Mouse (Mus musculus) heart, embryonic 14.5 days (tissue): ENCODE measurements at regions not wholly inside any gene's neighbourhood (a gene's known extent, or its start where the extent isn't known, plus 50 kb on each side); places are given as distances from the start of the nearest gene placed in this dataset.

Experiments
- ATAC-seq: fragments of 200-750 bp; cut with Nextera tagmentation; 2 replicates; pipeline ENCODE4 v1.8.0; 2017; ENCODE audit warnings: low read depth, moderate TSS enrichment; ENCODE audit not compliant: insufficient number of reproducible peaks, insufficient read depth, low FRiP score
- H3K27ac ChIP-seq, 2 experiments: fragments of 200-500 bp in 1 of 2; fragments of 300-500 bp in 1 of 2; sonication (generic) in 1 of 2; replicated peaks in 1 of 2; 2 replicates each; pipeline ENCODE4 v1.5.1; 2012 to 2014; ENCODE audit warnings: low read depth in 2 of 2, low read length in 2 of 2, control low read depth in 1 of 2, mild to moderate bottlenecking in 1 of 2, mixed read lengths in 1 of 2; ENCODE audit not compliant: control insufficient read depth in 1 of 2, insufficient read depth in 1 of 2
- H3K27me3 ChIP-seq: fragments of 300-500 bp; sonication (generic); 2 replicates; pipeline ENCODE4 v1.6.1; 2014; ENCODE audit warnings: mild to moderate bottlenecking, low read length, control low read depth; ENCODE audit not compliant: control insufficient read depth, insufficient read depth
- H3K36me3 ChIP-seq: fragments of 300-500 bp; sonication (generic); 2 replicates; pipeline ENCODE4 v1.6.1; 2014; ENCODE audit warnings: mild to moderate bottlenecking, control low read depth, low read length, mixed read lengths; ENCODE audit not compliant: control insufficient read depth, insufficient read depth
- H3K4me1 ChIP-seq, 2 experiments: fragments of 200-500 bp in 1 of 2; fragments of 300-500 bp in 1 of 2; sonication (generic) in 1 of 2; 2 replicates each; pipeline ENCODE4 v1.6.1; 2012 to 2014; ENCODE audit warnings: low read length in 2 of 2, control low read depth in 1 of 2, mixed read lengths in 1 of 2; ENCODE audit not compliant: control insufficient read depth in 2 of 2, insufficient read depth in 2 of 2
- H3K4me2 ChIP-seq: fragments of 300-500 bp; sonication (generic); 2 replicates; pipeline ENCODE4 v1.6.1; 2014; ENCODE audit warnings: mild to moderate bottlenecking, low read length
- H3K4me3 ChIP-seq, 2 experiments: fragments of 200-500 bp in 1 of 2; fragments of 300-500 bp in 1 of 2; sonication (generic) in 1 of 2; 2 replicates each; pipeline ENCODE4 v1.5.1; 2012 to 2014; ENCODE audit warnings: low read length in 2 of 2, mild to moderate bottlenecking in 2 of 2, control low read depth in 1 of 2, low read depth in 1 of 2, moderate library complexity in 1 of 2; ENCODE audit not compliant: control insufficient read depth in 1 of 2, insufficient read depth in 1 of 2
- H3K9ac ChIP-seq: fragments of 300-500 bp; sonication (generic); 2 replicates; pipeline ENCODE4 v1.6.1; 2014; ENCODE audit warnings: mild to moderate bottlenecking, low read length
- H3K9me3 ChIP-seq: fragments of 300-500 bp; sonication (generic); 2 replicates; pipeline ENCODE4 v1.6.1; 2016; ENCODE audit warnings: low read length, control low read depth; ENCODE audit not compliant: control insufficient read depth
- WGBS: fragments of 180-500 bp; shearing (Covaris S2); extraction: QIAGEN DNeasy Blood & Tissue Kit; methylation state at CpG from one replicate; pipeline ENCODE4 v1.1.7; 2014; 5-methylcytosine and 5-hydroxymethylcytosine counted together

DNA sequence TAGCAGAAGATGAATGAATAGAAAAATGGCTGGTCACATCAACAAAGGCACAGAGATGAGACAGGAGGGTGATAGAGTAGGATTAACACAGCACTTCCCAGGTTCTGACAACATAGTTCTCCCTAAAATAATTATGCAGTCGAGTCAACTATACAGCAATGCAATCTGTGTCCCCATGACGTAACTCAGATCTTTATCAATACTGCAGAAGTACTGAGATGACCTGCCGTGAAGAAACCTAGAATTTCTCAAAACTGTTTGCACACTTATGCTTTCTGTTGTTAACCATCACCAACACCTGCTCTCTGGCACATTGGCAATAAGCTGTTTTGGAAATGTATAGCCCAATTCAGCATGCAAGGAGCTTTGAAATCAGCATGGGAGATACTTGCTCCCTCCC, 52.8 kb upstream of the Nampt start:
- H3K9ac ChIP-seq = no peak overlapping the region
- no peak for ATAC-seq
- 79% methylated on average over 3 of the region's 3 CpGs for WGBS
- H3K4me1 ChIP-seq = peaks cover 4 to 7% of the 10 kb centered on the region in 2 experiments; a peak in 2 of 4 replicates
- H3K4me3 ChIP-seq = no peak overlapping the region
- peaks cover 37% of the 10 kb centered on the region for H3K27me3 ChIP-seq
- no peaks in the 10 kb centered on the region for H3K36me3 ChIP-seq
- no peak overlapping the region for H3K27ac ChIP-seq
- no peaks in the 10 kb centered on the region for H3K9me3 ChIP-seq
- H3K4me2 ChIP-seq = no peak overlapping the region

DNA sequence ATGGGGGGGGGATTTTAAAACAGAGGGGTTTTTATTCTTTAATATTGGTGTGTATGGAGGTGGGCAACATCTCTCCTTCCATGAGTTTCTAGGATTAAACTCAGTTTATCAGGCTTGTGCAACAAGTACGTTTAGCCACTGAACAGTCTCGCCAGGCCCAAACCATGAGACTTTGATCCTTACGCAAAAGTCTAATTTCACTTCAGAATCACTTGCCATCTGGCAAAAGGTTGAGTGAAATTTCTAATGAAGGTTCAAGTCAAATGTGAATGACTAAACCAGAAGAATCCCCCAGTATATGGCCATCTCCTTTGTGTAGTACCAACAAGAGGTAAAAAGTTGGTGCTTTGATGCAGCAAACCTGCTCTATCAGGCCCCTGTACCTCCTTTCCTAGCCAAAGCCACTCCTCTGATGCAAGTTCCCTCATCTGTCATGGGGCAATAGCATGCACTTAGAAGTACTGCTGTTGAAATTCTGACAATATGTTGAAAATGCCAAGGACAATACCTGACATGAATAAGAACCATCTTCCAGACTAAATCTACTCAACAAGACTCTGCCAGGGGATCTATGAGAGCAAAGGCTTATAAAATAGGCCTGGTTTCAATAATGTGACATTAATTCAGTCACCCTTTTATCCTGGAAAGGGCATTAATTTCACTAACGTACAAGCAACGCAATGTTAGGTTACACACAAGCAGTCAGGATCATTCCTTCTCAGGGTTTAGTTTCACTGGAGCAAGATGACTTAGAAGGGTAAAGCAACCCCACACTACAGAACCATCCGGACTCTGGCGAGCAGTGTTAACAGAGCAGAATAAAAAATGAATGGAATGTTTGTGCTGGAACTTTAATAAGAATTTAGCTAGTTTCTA, 51.9 kb upstream of the Nampt start:
- ATAC-seq = no peak
- Histone ChIP-seq H3K4me3 (no peak overlapping the region), H3K4me2 (no peak overlapping the region), H3K4me1 (peaks cover 4 to 7% of the 10 kb centered on the region in 2 experiments; a peak in 2 of 4 replicates), H3K9me3 (no peaks in the 10 kb centered on the region), H3K9ac (no peak overlapping the region), H3K27ac (no peak overlapping the region), H3K36me3 (no peaks in the 10 kb centered on the region), H3K27me3 (peaks cover 35% of the 10 kb centered on the region)
- 84% methylated on average over 7 of the region's 7 CpGs for WGBS

- H3K4me2 ChIP-seq = no peak overlapping the region
- H3K9ac ChIP-seq = no peak overlapping the region
- peaks cover 28% of the 10 kb centered on the region for H3K27me3 ChIP-seq
- no peaks in the 10 kb centered on the region for H3K36me3 ChIP-seq
- H3K4me1 ChIP-seq = peaks cover 4 to 7% of the 10 kb centered on the region in 2 experiments; a peak in 2 of 4 replicates
- no peak overlapping the region for H3K4me3 ChIP-seq
- WGBS = 58% methylated on average over 3 of the region's 3 CpGs
- no peak overlapping the region for H3K27ac ChIP-seq
- no peak for ATAC-seq
- no peaks in the 10 kb centered on the region for H3K9me3 ChIP-seq
These were observed 51.1 kb upstream of the Nampt start for GRCm38 (mm10) chr12:32768082-32768743.

DNA sequence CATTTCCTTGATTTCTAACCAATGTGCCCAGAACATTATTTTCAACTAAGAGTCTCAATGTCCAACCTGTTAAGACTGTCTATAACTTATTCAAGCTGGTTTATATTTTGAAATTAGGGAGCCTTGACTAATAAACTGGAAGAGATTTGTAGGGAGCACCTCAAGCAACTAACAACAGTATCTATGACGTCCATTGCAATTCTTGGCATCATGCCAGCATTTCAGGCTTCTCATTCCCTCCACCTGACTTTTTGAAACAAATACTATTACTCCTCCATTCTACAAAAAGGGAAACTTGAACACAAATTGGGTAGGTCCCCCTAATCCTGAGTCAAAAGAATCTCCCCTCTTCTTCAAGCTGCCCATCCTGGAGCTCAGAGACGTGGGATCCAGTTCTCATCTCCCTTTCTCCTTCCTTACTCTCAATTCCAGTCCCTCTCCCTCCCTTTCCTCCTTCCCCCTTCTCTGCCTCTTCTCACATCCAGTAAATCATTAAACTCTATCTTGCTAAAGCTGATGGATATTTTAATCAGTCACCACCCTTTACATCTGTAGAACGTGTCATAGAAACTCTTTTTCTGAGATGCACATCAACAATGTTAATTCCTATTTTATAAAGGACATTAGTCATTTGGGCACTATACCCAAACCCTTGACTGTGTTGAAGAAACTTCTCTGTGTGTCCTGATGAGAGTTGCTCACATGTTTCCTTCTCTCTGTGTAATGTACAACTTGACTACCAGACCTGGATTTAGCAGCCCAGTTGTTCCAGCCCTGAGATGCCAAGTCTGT, 50.4 kb upstream of the Nampt start:
- Histone ChIP-seq H3K9ac (no peak overlapping the region), H3K27me3 (peaks cover 22% of the 10 kb centered on the region), H3K4me3 (no peak overlapping the region), H3K27ac (no peak overlapping the region), H3K36me3 (no peaks in the 10 kb centered on the region), H3K4me2 (no peak overlapping the region), H3K4me1 (peaks cover 4 to 7% of the 10 kb centered on the region in 2 experiments; a peak in 2 of 4 replicates), H3K9me3 (no peaks in the 10 kb centered on the region)
- WGBS = 66% methylated on average over 3 of the region's 3 CpGs
- no peak for ATAC-seq
